Mouse (Mus musculus) kidney, adult 9 months (tissue): ENCODE data around the gene F2.

Source experiments
- DNase-seq: peaks from one replicate; pipeline ENCODE4 v3.0.0; 2022

Gene F2

GRCm38 (mm10) chr2:91636229-91636628 is at the start of gene F2:
F2 (minus strand) TSS chr2:91636414.
- DNase-seq = no peak

DNA sequence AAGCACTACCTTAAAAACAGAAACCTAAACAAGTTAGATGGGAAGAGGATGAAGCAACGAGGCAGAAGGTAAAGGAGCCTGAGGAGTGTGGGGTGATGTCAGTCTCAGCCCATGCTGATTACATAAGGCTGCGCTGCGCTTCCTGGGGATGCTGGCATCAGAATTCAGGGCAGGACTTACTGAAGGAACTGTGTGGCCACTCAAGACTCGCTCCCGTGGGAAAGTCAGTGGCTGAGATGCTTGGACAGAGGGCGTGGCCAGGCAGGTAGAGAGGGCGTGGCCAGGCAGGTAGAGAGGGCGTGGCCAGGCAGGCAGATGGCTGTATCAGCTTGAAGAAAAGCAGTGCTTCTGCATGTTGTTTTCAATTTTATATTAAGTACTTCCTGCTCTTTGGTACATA is 47.7 kb upstream of the F2 start:
- DNase-seq = no peak

DNA sequence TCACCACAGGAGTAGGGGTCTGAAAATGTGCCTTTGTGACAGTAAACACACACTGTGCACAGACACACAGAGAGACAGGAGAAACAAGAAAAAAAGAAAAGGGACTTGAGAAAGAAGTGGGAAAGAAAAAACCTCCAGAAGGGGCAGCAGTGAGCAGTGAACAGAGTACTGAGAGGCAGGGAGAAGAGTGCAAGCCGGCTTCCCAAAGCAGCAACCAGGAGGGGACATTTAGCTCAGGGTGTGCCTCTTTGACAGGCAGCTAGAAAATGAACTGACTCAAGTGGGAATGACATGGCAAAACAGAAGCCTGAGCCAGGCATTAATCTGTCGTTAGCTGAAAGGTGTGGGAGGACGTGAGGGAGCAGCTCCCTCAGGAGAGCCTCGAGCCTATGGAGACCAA is 46.6 kb upstream of the F2 start:
- DNase-seq = peak; percentile 61

GRCm38 (mm10) chr2:91676961-91677360 is 40.7 kb upstream of the F2 start:
- no peak for DNase-seq

DNA sequence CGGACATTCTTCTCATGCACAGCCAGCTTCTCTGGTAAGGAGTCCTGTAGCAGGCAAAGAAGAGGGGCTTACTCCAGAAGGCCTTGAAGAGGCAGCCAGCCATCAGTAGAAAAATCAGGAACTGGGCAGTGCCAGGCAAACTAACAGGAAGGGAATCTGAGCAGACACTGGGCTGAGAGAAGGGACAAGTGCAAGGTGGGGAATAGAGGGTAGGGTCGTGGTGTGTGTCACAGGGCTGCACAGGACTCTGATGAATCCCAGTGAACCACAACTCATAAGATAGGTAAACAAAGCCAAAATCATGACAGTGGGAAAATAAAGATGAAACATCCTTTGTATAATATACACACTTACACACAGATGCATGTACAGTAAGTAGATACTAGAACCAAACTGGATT is 40.2 kb upstream of the F2 start:
- no peak for DNase-seq

DNA sequence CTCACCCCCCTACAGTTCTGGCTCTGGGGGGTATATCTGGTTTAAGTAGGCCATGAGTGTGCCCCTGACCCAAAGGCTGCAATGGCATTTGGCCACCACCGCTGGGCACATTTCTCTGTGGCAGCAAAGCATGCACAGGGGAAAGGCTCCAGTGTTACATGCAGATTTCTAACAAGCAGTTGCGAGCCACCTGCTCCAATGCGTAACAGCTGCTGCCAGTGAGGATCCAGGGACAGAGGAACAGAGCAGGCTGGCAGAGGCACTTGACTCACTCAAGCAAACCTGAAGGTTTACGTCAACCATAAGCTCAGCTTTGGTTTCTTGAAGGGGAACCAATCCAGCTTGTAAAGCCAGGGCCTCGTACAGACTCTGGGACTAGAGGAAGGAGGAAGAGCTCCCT is 38.7 kb upstream of the F2 start:
- no peak for DNase-seq

DNA sequence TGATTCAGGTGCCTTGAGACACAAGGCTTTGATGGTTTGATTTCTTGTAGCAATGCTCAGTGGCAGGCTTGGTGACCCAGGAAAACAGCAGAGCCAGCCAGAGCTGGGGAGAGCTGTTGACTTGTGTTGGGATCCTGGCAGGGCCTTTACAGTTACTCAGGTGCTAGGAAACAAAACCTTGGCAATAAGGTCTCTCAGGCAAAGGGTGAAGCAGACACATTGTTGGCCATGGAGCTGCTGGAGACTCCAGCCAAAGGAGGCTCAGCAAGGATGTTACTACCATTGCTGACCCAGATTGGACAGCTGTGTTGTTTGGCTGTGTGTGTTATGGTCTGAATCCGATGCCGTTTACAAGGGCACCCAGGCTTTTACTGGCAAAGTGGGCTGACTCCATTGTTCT is 37.4 kb upstream of the F2 start:
- no peak for DNase-seq

- peak; percentile 89 for DNase-seq
Observed at GRCm38 (mm10) chr2:91670038-91670437, 33.8 kb upstream of the F2 start.

DNA sequence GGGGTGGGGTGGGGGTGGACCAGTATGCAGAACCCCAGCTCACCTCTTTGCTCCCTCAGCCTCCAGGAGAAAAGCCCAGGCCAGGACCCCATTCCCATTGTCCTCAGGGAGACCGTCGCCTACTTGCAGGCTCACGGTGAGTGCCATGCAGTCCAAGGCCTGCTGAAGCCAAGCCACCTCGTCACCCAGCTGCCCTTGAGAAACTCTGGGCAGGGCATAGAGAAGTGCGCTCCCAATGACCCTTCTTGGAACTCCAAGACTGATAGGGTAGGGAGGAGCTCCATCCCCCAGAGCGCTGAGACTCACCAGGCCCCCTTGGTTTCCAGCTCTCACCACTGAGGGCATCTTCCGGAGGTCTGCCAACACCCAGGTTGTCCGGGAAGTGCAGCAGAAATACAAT is 33.1 kb upstream of the F2 start:
- DNase-seq = no peak

DNA sequence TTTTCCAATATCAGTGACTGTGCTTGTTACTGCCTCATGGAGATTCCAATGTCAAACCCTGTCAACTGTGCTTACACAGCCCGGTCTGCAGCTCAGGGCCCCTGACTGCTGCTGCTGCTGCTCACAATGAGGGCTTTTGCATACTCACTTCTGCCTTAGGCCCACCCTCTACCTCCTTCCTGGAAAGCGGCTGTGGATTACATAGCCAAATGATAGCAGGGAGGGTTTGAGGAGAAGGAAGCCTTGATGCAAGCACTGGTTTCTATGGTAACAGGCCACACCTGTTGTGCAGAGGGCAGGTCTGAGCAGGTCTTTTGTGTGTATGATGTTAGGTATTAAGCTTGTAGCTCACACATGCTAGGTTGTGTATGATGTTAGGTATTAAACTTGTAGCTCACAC is 31.5 kb upstream of the F2 start:
- no peak for DNase-seq

GRCm38 (mm10) chr2:91666386-91666910 is 30.2 kb upstream of the F2 start:
- peak; percentile 61 for DNase-seq

DNA sequence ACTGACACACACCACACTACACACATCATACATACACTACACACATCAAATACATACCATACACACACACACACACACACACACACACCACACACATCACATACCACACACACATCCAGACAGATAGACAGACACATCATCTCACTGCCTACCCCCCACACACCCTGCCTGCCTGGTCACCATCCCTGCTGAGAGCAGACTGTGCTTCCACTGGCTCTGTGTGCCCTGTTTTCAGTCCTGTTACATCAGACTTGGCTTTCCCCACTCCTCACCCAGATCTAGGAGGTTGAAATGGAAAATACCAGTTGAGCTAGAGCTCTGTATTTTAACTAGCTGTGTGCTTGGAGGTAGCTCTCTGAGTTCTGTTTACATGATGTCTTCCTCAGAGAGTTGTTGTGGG is 28.6 kb upstream of the F2 start:
- DNase-seq = no peak

GRCm38 (mm10) chr2:91660981-91661380 is 24.8 kb upstream of the F2 start:
- peak; percentile 89 for DNase-seq

- DNase-seq = no peak
Observed at GRCm38 (mm10) chr2:91659657-91660056, 23.4 kb upstream of the F2 start.

- DNase-seq = peak; percentile 77
Observed at GRCm38 (mm10) chr2:91656774-91657173, 20.6 kb upstream of the F2 start.

GRCm38 (mm10) chr2:91655827-91656226 is 19.6 kb upstream of the F2 start:
- no peak for DNase-seq

GRCm38 (mm10) chr2:91655388-91655787 is 19.2 kb upstream of the F2 start:
- no peak for DNase-seq

DNA sequence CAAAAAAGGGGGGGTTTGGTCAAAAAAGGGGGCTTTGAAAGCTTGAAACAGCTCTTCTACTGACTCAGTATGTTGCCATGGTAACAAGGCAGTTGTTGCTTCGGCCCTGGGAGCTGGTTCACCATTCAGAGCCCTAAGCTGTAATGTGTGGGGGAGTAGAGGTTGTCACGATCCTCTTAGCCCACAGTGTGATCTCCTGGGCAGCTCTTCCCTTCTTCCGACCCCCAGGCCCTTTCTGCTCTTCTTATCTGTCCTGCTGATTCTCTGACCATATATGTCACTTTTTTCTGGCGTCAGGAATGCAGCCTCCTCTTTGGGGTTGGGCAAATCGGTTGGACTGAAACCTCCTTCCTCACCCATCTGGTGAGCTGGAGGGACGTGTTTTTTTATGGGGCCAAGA is 16.6 kb upstream of the F2 start:
- no peak for DNase-seq

- peak; percentile 58 for DNase-seq
Observed at GRCm38 (mm10) chr2:91651458-91652258, 15.4 kb upstream of the F2 start.

GRCm38 (mm10) chr2:91650360-91650995 is 14.3 kb upstream of the F2 start:
- peak; percentile 52 for DNase-seq

GRCm38 (mm10) chr2:91649553-91650359 is 13.5 kb upstream of the F2 start, which contains the start of the genes Zfp408 and Arhgap1:
Zfp408 (minus strand) TSS chr2:91649791.
Arhgap1 (plus strand) TSS chr2:91649860.
- peak; percentile 98 for DNase-seq

- DNase-seq = no peak
Observed at GRCm38 (mm10) chr2:91649152-91649551, 12.9 kb upstream of the F2 start.

GRCm38 (mm10) chr2:91646733-91647132 is 10.5 kb upstream of the F2 start:
- DNase-seq = peak; percentile 69
